Mouse (Mus musculus) stomach, embryonic 16.5 days (tissue): ENCODE results near the gene Myo15b. TPM values are rescaled to one million over a fixed set of nuclear protein-coding genes. Genes with fewer than 3 reads are reported as not detected.

Source experiments
- ATAC-seq: fragments of 200-750 bp; cut with Nextera tagmentation; 2 replicates; pipeline ENCODE4 v1.8.0; 2017; ENCODE audit warnings: moderate number of reproducible peaks, moderate TSS enrichment; ENCODE audit not compliant: insufficient read depth, low FRiP score
- H3K27ac ChIP-seq: fragments of 300-500 bp; sonication (generic); 2 replicates; pipeline ENCODE4 v1.5.1; 2014; ENCODE audit warnings: low read length
- H3K27me3 ChIP-seq: fragments of 300-500 bp; sonication (generic); 2 replicates; pipeline ENCODE4 v1.6.1; 2014; ENCODE audit warnings: low read length, control low read depth, mixed read lengths; ENCODE audit not compliant: control insufficient read depth, insufficient read depth
- H3K36me3 ChIP-seq: fragments of 300-500 bp; sonication (generic); 2 replicates; pipeline ENCODE4 v1.6.1; 2014; ENCODE audit warnings: low read length; ENCODE audit not compliant: control insufficient read depth, insufficient read depth
- H3K4me1 ChIP-seq: fragments of 300-500 bp; sonication (generic); 2 replicates; pipeline ENCODE4 v1.6.1; 2014; ENCODE audit warnings: low read length, control low read depth, mixed read lengths; ENCODE audit not compliant: control insufficient read depth, insufficient read depth
- H3K4me2 ChIP-seq: fragments of 300-500 bp; sonication (generic); 2 replicates; pipeline ENCODE4 v1.6.1; 2014; ENCODE audit warnings: low read depth, low read length, mixed read lengths
- H3K4me3 ChIP-seq: fragments of 300-500 bp; sonication (generic); replicated peaks from 2 replicates; pipeline ENCODE4 v1.5.1; 2014; ENCODE audit warnings: mild to moderate bottlenecking, low read length
- H3K9ac ChIP-seq: fragments of 300-500 bp; sonication (generic); 2 replicates; pipeline ENCODE4 v1.6.1; 2014; ENCODE audit warnings: low read length
- H3K9me3 ChIP-seq: fragments of 300-500 bp; sonication (generic); replicated peaks from 2 replicates; pipeline ENCODE4 v1.6.1; 2016; ENCODE audit warnings: low read length, control low read depth; ENCODE audit not compliant: control insufficient read depth
- WGBS: fragments of 180-500 bp; shearing (Covaris S2); extraction: QIAGEN DNeasy Blood & Tissue Kit; methylation state at CpG from one replicate; pipeline ENCODE4 v1.1.7; 2014; 5-methylcytosine and 5-hydroxymethylcytosine counted together
- polyA plus RNA-seq: library from polyadenylated mRNA; unstranded; fragments of >200 nt; fragmentation: Nextera tagmentation; extraction: Ambion mirVana; gene quantifications from 2 replicates; pipeline ENCODE4 v1.2.1, GENCODE M21; 2015

Gene Myo15b
- polyA plus RNA-seq, 1 experiment from 2014 or later: 21.1 TPM

- WGBS: 62% methylated on average over 6 of the region's 6 CpGs
- Histone ChIP-seq H3K4me2 (no peak overlapping the region), H3K36me3 (peaks cover 4% of the 10 kb centered on the region; the same call in 1 of the 2 replicates), H3K9ac (no peak overlapping the region), H3K4me3 (no peak overlapping the region), H3K4me1 (no peaks in the 10 kb centered on the region; the same call in 1 of the 2 replicates), H3K27me3 (no peaks in the 10 kb centered on the region), H3K9me3 (no peaks in the 10 kb centered on the region), H3K27ac (no peak overlapping the region)
- no peak for ATAC-seq
Measured at GRCm38 (mm10) chr11:115892213-115892612, 34.0 kb downstream of the Myo15b start.

- peaks cover 4% of the 10 kb centered on the region; the same call in 1 of the 2 replicates for H3K36me3 ChIP-seq
- H3K27me3 ChIP-seq: no peaks in the 10 kb centered on the region
- H3K4me1 ChIP-seq: no peaks in the 10 kb centered on the region; the same call in 1 of the 2 replicates
- 89% methylated on average over 9 of the region's 9 CpGs for WGBS
- no peak overlapping the region for H3K27ac ChIP-seq
- no peaks in the 10 kb centered on the region for H3K9me3 ChIP-seq
- no peak overlapping the region for H3K9ac ChIP-seq
- no peak overlapping the region for H3K4me2 ChIP-seq
- ATAC-seq: no peak
- H3K4me3 ChIP-seq: no peak overlapping the region
Measured at GRCm38 (mm10) chr11:115893071-115893470, 34.9 kb downstream of the Myo15b start.

- Histone ChIP-seq H3K27ac (no peak overlapping the region), H3K4me2 (no peak overlapping the region), H3K4me1 (peaks cover 10% of the 10 kb centered on the region), H3K9me3 (no peaks in the 10 kb centered on the region), H3K27me3 (no peaks in the 10 kb centered on the region), H3K36me3 (peaks cover 4% of the 10 kb centered on the region; the same call in 1 of the 2 replicates), H3K9ac (no peak overlapping the region), H3K4me3 (no peak overlapping the region)
- WGBS: 72% methylated on average over 14 of the region's 14 CpGs
- ATAC-seq: no peak
Measured at GRCm38 (mm10) chr11:115894755-115895520, 36.7 kb downstream of the Myo15b start.

GRCm38 (mm10) chr11:115898446-115898845 lies 40.2 kb downstream of the Myo15b start:
- H3K9ac ChIP-seq: 0 out of 2 replicates have a peak overlapping the region, but pooled peaks have one; percentile 14
- H3K36me3 ChIP-seq: 0 out of 2 replicates have a peak, but pooled peaks cover under 1% of the 10 kb centered on the region
- H3K27ac ChIP-seq: 0 out of 2 replicates have a peak overlapping the region, but pooled peaks have one; percentile 2
- 79% methylated on average over 7 of the region's 7 CpGs for WGBS
- peaks cover 34% of the 10 kb centered on the region for H3K4me1 ChIP-seq
- no peaks in the 10 kb centered on the region for H3K9me3 ChIP-seq
- no peaks in the 10 kb centered on the region for H3K27me3 ChIP-seq
- no peak overlapping the region for H3K4me3 ChIP-seq
- H3K4me2 ChIP-seq: no peak overlapping the region
- ATAC-seq: no peak

- ATAC-seq: no peak
- H3K9ac ChIP-seq: no peak overlapping the region
- H3K27me3 ChIP-seq: no peaks in the 10 kb centered on the region
- H3K36me3 ChIP-seq: no peaks in the 10 kb centered on the region
- H3K4me3 ChIP-seq: no peak overlapping the region
- peaks cover 39% of the 10 kb centered on the region for H3K4me1 ChIP-seq
- no peak overlapping the region for H3K4me2 ChIP-seq
- no peaks in the 10 kb centered on the region for H3K9me3 ChIP-seq
- 20% methylated on average over 4 of the region's 4 CpGs for WGBS
- H3K27ac ChIP-seq: 0 out of 2 replicates have a peak overlapping the region, but pooled peaks have one; percentile 2
Measured at GRCm38 (mm10) chr11:115898886-115899285, 40.7 kb downstream of the Myo15b start.

- WGBS: 30% methylated on average over 16 of the region's 16 CpGs
- no peak within 1 kb of the TSS for H3K4me2 ChIP-seq
- H3K27me3 ChIP-seq: no peaks in the 10 kb centered on the region
- H3K27ac ChIP-seq: peak within 1 kb of the TSS; percentile 29
- H3K4me1 ChIP-seq: peaks cover 47% of the 10 kb centered on the region
- H3K36me3 ChIP-seq: no peaks in the 10 kb centered on the region
- H3K9ac ChIP-seq: peak within 1 kb of the TSS; percentile 38
- no peaks in the 10 kb centered on the region for H3K9me3 ChIP-seq
- ATAC-seq: peak; percentile 48
- peak within 1 kb of the TSS; percentile 4; the same call in 1 of the 2 replicates for H3K4me3 ChIP-seq
Measured at GRCm38 (mm10) chr11:115899486-115900266, 41.5 kb downstream of the Myo15b start, which contains the start of gene Smim5. Gene Smim5 (plus strand): TSS chr11:115899966.

GRCm38 (mm10) chr11:115900561-115901337 lies 42.5 kb downstream of the Myo15b start:
- Histone ChIP-seq H3K9me3 (no peaks in the 10 kb centered on the region), H3K27ac (no peak overlapping the region), H3K36me3 (no peaks in the 10 kb centered on the region), H3K9ac (peak overlapping the region; percentile 38; the same call in 1 of the 2 replicates), H3K4me2 (no peak overlapping the region), H3K27me3 (no peaks in the 10 kb centered on the region), H3K4me1 (peaks cover 56% of the 10 kb centered on the region), H3K4me3 (0 out of 2 replicates have a peak overlapping the region, but pooled peaks have one; percentile 4)
- ATAC-seq: no peak
- WGBS: 75% methylated on average over 8 of the region's 8 CpGs

GRCm38 (mm10) chr11:115901338-115902161 lies 43.3 kb downstream of the Myo15b start:
- ATAC-seq: no peak
- Histone ChIP-seq H3K9me3 (no peaks in the 10 kb centered on the region), H3K4me3 (no peak overlapping the region), H3K36me3 (no peaks in the 10 kb centered on the region), H3K27me3 (no peaks in the 10 kb centered on the region), H3K27ac (no peak overlapping the region), H3K9ac (no peak overlapping the region), H3K4me1 (peaks cover 61% of the 10 kb centered on the region), H3K4me2 (no peak overlapping the region)
- WGBS: 88% methylated on average over 9 of the region's 9 CpGs
